Mouse (Mus musculus) retina, postnatal 1 day (tissue): ENCODE measurements around the gene Adra2b.

Source experiments
- DNase-seq: peaks from one replicate; pipeline ENCODE4 v3.0.0-alpha.2; 2012

Gene Adra2b

GRCm38 (mm10) chr2:127387521-127387920 is 24.5 kb downstream of the Adra2b start:
- no peak for DNase-seq

DNA sequence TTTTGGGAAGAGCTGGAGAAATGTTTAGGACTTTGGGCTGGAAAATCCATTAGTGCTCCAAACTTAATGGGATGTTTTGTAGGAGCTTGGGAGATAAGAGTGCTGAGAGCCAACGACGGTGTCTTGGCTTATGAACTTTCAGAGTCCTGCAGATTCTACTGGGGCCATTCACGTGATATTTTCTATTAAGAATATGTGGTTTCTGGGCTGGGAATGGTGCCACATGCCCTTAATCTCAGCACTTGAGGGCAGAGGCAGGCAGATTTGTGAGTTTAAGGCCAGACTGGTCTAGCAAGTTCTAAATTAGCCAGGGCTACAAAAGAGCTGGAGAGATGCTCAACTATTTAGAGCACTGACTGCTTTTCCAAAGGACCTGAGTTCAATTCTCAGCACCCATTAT is 27.3 kb downstream of the Adra2b start:
- DNase-seq: no peak

DNA sequence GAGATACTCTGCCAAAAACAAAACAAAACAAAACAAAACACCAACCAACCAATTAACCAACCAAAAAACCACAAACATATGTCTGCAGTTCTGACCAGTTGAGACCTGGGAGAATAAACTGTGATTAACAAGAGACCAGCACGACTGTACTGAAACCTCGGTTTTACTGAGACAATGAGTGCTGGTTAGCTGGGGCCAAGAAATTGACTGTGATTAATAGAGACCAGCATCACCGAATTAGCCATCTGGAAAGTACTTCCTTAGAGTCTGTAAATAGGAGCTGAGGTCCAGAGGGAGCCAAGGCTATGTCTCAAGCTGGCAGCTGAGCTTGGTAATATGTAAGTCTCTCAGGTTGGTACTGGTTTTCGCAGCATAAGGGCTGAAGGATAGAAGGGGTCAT is 27.8 kb downstream of the Adra2b start:
- DNase-seq: no peak

GRCm38 (mm10) chr2:127391323-127391722 is 28.3 kb downstream of the Adra2b start:
- no peak for DNase-seq

DNA sequence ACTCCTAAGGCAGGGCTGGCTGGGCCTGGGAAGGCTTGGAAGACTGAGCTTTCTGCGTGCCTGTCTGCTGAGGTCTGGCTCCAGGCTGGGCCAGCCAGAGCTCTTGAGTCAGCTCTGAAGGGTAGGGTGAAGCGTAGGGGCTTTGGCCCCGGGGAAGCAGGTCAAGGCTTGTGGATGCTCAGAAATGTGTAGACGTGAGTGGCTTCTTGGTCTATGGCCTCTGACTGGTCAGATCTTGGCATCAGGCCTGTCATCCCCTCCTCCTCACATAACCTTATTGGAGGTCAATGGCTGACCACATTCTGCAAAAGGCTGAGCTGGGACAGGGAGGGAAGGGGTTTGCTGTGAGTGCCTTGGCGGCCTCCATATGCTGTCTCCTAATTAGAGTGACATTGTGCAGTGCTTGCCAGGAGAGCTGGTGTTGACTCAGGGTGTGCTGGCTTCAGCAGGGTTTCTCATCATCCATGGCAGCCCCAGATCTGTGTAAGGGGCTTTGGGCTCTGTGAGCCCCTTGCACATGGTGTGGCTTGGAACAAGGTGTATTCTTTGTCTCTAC is 31.7 kb downstream of the Adra2b start:
- no peak for DNase-seq

- DNase-seq: no peak
Observed at GRCm38 (mm10) chr2:127398738-127399137, 35.7 kb downstream of the Adra2b start.

DNA sequence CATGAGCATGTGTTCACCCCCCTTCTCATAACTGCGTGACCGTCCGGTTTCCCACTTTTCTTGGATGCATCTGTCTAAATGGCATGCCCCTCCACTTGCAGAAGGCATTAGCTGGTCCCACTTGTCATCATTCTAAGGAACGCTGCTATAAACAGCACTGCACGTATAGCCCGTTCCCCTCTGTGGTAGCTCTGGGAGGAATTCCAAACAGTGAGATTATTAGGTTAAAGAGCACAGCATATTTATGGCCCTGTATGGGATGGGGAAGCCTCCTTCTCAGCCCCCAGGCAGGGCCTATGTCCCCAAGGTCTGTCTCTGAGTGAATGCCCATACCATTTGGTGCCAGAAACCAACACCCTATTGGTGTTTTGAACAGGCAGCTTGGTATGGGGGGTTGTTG is 48.1 kb downstream of the Adra2b start:
- DNase-seq: no peak

- DNase-seq: no peak
Observed at GRCm38 (mm10) chr2:127415806-127416205, 52.8 kb downstream of the Adra2b start.

- DNase-seq: no peak
Observed at GRCm38 (mm10) chr2:127416706-127417105, 53.7 kb downstream of the Adra2b start.
